Mouse (Mus musculus) layer of hippocampus, adult 18-20 months (tissue): ENCODE measurements at regions not wholly inside any gene's neighbourhood (a gene's known extent, or its start where the extent isn't known, plus 50 kb on each side); places are given as distances from the start of the nearest gene placed in this dataset.

Source experiments
- DNase-seq, 2 experiments: peaks; one replicate each; pipeline ENCODE4 v3.0.0; 2022; ENCODE audit warnings: low spot score in 2 of 2

DNA sequence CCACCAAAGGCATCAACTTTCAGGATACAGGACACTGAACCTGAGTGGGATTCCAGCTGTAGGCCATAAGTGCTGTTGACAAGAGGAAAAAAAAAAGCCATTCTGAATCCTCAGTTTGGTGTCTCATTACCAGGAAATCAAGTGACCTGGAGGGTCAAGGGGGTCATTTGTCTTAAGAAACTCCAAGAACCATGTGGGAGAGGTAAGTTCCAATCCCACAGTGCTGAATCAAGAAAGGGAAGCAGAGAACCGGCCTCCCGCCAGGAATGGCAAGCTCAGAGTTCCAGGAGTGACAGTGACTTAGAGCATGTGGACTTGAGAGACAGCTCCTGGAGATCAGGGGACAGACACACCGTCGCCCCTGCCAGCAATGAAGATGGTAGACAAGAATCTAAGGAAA, 67.5 kb upstream of the Peli2 start:
- no peak for DNase-seq

DNA sequence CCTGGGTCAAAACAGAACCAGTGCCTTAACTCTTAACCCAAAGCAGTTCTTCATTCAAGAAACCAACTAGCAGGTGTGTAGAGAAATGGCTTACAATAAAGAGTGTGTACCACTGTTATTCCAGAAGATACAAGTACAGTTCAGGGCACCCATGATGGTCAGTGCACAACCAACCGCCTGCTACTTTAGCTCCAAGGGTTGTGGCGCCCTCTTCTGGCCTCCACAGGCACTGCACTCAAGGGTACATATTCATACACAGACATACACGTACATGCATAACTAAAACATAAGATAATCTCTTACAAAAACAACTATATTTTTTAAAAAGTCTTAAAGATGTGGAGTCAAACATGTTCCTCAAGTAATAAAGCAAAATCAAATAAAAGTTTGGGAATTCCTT, 65.9 kb upstream of the Peli2 start:
- no peak for DNase-seq

DNA sequence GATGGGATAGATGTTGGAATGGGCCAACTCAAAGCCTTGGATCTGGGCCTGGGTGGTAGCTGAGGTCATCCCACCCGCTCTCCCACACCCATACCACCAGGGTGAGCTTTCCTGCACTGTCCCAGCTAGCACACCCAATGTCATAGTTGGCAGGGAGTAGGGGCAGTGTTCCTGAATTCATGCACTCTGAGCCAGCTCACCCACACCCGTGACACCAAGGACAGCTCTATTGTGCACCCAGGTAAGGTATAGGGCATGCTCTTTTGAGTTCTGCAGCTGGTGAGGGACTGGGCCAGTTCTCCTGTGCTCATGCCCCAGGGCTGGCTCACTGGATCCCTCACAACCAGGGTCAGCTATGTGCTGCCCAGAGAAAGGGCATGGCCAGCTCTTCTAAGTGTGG, 64.8 kb upstream of the Peli2 start:
- no peak for DNase-seq

DNA sequence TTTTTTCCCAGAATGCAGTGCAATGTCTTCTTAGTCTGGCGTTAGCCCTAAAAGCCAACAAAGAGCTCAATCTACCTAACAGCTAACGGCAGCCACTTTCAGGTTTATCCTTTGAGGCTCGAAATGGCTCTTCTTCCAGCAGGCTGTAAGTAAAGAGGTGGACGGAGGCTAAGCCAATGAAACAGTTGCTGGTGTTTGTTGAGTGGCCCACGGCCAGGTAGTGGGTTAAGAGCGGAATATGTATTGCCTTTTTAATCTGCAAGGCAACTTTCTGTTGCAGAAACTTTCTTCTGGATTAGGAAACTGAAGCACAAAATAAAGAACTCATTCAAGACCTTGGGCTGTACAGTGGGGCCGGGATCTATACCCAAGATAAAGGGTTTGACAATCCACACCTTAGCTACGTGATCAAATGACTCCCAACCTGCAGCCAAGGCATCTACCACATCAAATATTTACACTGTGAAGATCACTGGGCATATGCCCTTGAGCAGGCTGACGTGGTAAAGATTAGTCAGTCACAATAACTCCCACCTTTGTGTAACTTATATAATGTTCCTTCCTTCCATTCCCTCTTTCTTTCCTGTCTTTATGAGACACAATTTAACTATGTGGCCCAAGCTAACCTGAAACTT, 62.3 kb upstream of the Peli2 start:
- DNase-seq = no peak

DNA sequence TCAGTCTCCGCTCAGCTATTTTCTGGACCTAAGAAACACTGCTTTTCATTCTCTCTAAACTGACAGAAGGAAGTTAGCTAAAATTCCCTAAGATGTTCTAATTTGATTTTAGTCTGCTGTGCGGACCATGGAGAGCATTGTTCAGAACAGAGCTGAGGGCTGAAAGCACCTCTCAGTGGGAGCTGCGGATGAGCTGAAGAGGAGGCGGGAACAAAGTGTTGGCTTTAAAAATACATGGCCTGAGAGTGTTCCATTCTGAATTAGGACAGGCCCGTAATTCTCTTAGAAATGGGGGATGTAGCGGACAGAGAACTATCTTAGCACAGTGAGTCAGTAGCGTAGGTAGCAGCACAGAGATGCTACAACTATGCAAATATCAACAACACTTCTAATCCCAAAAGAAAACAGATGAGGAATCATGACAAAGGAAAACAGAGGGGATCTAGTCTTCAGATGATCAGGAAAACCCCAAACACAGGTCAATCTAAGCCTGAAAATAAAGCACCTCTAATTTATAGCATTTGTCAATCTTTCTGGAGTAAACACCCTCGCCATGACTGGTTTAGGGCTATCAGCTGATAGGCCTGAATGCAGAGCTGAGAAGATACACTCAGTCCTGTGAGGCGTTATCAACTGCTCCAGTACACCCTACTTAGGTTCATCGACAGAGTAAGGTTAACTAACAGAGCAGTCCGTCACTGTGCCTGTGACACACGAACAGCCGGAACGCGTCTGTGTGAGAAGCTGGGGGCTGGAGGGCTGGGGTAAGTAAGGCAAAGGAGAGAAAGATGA, 60.8 kb upstream of the Peli2 start:
- DNase-seq = no peak

DNA sequence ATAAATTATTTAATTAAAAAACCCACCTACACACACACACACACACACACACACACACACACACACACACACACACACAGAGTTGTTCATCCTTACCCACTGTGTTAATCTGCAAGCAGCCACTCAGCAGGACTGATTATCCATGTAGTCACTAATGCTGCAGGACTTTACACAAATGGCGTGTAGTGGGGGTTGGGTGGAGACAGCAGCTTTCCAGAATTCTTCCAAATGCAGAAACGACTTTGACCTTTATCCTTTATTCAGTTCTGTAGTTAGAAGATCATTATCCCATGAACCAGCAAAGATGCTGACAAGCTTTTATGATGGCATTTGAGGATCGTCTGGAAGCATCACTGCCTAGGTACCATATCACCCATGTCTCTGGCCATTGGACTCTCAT, 52.0 kb upstream of the Peli2 start:
- no peak for DNase-seq
